Mouse (Mus musculus) hindbrain, embryonic 12.5 days (tissue): Measurements from ENCODE around the gene E130308A19Rik. TPM values are rescaled to one million over a fixed set of nuclear protein-coding genes. Genes with fewer than 3 reads are reported as not detected.

Experiments
- ATAC-seq: fragments of 200-750 bp; cut with Nextera tagmentation; 2 replicates; pipeline ENCODE4 v1.8.0; 2017; ENCODE audit warnings: moderate TSS enrichment; ENCODE audit not compliant: low FRiP score
- H3K27ac ChIP-seq: fragments of 300-500 bp; sonication (generic); 2 replicates; pipeline ENCODE4 v1.5.1; 2016; ENCODE audit warnings: mild to moderate bottlenecking
- H3K27me3 ChIP-seq: fragments of 300-500 bp; sonication (generic); 2 replicates; pipeline ENCODE4 v1.6.1; 2016; ENCODE audit warnings: mild to moderate bottlenecking
- H3K36me3 ChIP-seq: fragments of 300-500 bp; sonication (generic); 2 replicates; pipeline ENCODE4 v1.6.1; 2016; ENCODE audit warnings: mild to moderate bottlenecking
- H3K4me1 ChIP-seq: fragments of 300-500 bp; sonication (generic); 2 replicates; pipeline ENCODE4 v1.6.1; 2016
- H3K4me2 ChIP-seq: fragments of 300-500 bp; sonication (generic); replicated peaks from 2 replicates; pipeline ENCODE4 v1.6.1; 2016; ENCODE audit warnings: mild to moderate bottlenecking
- H3K4me3 ChIP-seq: fragments of 300-500 bp; sonication (generic); 2 replicates; pipeline ENCODE4 v1.5.1; 2016; ENCODE audit warnings: mild to moderate bottlenecking
- H3K9ac ChIP-seq: fragments of 300-500 bp; sonication (generic); 2 replicates; pipeline ENCODE4 v1.6.1; 2016; ENCODE audit warnings: mild to moderate bottlenecking, moderate library complexity
- H3K9me3 ChIP-seq: fragments of 300-500 bp; sonication (generic); replicated peaks from 2 replicates; pipeline ENCODE4 v1.6.1; 2016; ENCODE audit warnings: mild to moderate bottlenecking
- WGBS: fragments of 180-500 bp; shearing (Covaris S2); methylation state at CpG from one replicate; pipeline ENCODE4 v1.1.7; 2016; 5-methylcytosine and 5-hydroxymethylcytosine counted together
- polyA plus RNA-seq: library from polyadenylated mRNA; unstranded; fragments of >200 nt; fragmentation: Nextera tagmentation; extraction: Ambion mirVana; gene quantifications from 2 replicates; pipeline ENCODE4 v1.2.1, GENCODE M21; 2016

E130308A19Rik gene
- polyA plus RNA-seq, 1 experiment from 2014 or later = 73.1 TPM

DNA sequence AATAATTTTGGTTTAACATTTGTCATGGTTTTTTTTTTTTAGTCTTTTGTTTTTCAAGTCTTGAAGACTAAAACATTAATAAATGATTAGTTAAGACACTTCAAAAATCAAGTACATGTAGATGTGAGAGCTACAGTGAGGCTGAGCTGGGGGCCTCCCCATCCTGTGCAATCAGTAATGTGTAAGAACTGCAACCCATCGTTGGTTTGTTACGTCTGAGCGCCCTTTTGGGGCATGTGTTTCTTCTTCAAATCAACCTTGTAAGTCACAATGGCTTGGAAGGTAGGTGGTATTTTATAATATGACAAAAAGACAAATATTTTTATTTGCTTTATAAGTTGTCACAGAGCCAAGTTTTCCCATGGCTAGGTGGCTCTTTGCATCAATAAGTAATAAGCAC, 95.8 kb downstream of the E130308A19Rik start:
- no peak for ATAC-seq
- Histone ChIP-seq H3K9me3 (no peaks in the 10 kb centered on the region), H3K4me2 (no peak overlapping the region), H3K27me3 (no peaks in the 10 kb centered on the region), H3K4me1 (peaks cover 3% of the 10 kb centered on the region; the same call in 1 of the 2 replicates), H3K27ac (no peak overlapping the region), H3K4me3 (no peak overlapping the region), H3K9ac (no peak overlapping the region), H3K36me3 (peaks cover 8% of the 10 kb centered on the region; the same call in 1 of the 2 replicates)
- WGBS = 81% methylated on average over 3 of the region's 3 CpGs

DNA sequence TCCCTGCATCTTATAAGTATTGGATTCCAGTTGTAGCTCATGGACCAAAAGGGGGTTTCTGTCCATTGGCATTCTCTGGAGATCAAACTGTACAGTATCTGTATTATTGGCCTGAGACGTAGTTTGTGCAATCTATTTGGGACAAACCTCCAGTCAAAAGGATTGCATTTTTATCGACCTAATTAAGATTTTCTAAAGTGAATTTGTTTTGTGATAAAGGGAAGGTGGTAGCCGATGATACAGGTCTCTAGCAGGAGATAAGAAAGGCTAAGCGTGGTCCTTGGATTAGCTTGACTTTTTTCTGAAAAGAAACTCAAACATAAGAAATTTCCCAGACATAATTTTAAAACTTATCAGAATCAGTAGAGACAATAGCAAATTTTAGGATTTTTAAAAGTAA, 99.6 kb downstream of the E130308A19Rik start:
- peaks cover 6% of the 10 kb centered on the region; the same call in 1 of the 2 replicates for H3K4me1 ChIP-seq
- no peak for ATAC-seq
- no peaks in the 10 kb centered on the region for H3K9me3 ChIP-seq
- no peaks in the 10 kb centered on the region for H3K27me3 ChIP-seq
- 0 out of 2 replicates have a peak, but pooled peaks cover under 1% of the 10 kb centered on the region for H3K36me3 ChIP-seq
- H3K9ac ChIP-seq = no peak overlapping the region
- H3K4me2 ChIP-seq = no peak overlapping the region
- WGBS = 85% methylated on average over 4 of the region's 4 CpGs
- no peak overlapping the region for H3K27ac ChIP-seq
- no peak overlapping the region for H3K4me3 ChIP-seq

DNA sequence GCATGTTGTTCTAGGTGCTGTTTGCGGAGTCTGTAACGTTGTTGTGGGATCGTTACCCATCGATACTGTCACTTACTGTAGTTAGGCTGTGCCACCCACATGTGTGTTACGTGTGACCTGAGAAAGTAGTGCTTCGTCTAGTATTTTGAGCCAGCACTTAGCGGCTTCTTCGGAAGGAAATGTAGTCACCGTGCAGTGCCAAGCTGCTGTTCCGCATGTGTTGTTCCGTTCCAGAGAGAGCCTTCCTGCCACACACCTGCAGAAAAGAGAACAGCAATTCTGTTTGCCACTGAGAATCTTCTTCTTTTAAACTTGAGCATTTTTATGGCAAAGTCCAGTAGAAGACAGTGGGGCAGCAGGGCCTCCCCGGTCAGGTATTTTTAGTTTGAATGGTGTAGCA, 100.5 kb downstream of the E130308A19Rik start:
- Histone ChIP-seq H3K36me3 (no peaks in the 10 kb centered on the region), H3K9ac (no peak overlapping the region), H3K27me3 (no peaks in the 10 kb centered on the region), H3K4me3 (no peak overlapping the region), H3K4me2 (no peak overlapping the region), H3K4me1 (peaks cover 6% of the 10 kb centered on the region; the same call in 1 of the 2 replicates), H3K27ac (no peak overlapping the region), H3K9me3 (no peaks in the 10 kb centered on the region)
- no peak for ATAC-seq
- 94% methylated on average over 12 of the region's 12 CpGs for WGBS

DNA sequence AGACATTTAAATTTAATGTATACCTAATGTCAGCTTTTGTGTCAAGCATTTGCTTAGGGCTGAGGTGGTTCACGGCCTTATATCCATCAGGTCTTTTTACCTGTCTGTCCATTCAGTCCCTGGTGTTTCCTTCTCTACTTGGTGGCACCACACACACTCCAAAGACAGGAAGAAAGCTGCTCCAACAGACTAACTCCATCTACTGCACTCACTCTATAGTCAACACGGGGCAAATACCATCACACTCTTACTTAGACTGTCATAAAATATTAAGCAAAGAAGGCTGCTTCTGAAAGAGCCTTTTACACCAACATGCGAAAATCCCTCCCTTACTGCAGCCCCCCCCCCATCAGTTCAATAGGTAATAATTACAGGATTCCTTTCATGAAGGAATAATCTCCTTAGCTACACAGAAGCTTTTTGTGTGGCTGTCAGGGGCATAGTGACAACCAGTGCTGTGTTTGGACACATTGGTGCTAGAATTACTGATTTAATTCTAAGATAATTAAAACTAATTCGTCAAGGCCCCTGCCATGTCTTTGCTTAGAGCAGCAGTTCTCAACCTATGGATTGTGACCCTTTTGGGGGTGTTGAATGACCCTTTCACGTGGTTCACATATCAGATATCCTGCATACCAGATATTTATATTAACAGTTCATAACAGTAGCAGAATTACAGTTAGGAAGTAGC, 101.3 kb downstream of the E130308A19Rik start:
- WGBS = 66% methylated on average over 5 of the region's 5 CpGs
- peaks cover 6% of the 10 kb centered on the region; the same call in 1 of the 2 replicates for H3K4me1 ChIP-seq
- H3K36me3 ChIP-seq = no peaks in the 10 kb centered on the region
- no peak overlapping the region for H3K4me3 ChIP-seq
- no peak overlapping the region for H3K9ac ChIP-seq
- 0 out of 2 replicates have a peak overlapping the region, but pooled peaks have one; percentile 12 for H3K27ac ChIP-seq
- H3K9me3 ChIP-seq = no peaks in the 10 kb centered on the region
- H3K4me2 ChIP-seq = no peak overlapping the region
- no peaks in the 10 kb centered on the region for H3K27me3 ChIP-seq
- ATAC-seq = peak; percentile 26; the same call in 1 of the 2 replicates

DNA sequence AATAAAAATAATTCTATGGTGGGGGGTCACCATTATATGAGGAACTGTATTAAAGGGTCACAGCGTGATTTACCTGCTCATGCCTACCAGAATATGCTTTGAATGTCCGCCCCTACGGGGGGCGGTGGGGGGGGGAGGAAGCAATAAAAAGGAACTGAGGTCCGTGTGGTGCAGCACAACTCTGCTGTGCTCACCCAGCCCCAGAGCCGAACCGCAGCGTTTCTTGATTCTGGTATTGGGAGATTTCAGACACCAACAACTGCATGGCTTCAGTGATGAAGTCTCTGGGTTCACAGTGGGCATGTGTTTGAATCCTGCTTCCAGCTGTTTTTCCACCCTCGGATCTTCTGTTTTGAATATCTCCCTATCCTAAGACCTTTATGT, 101.9 kb downstream of the E130308A19Rik start:
- WGBS = 80% methylated on average over 9 of the region's 9 CpGs
- no peak overlapping the region for H3K27ac ChIP-seq
- no peak; the same call in 1 of the 2 replicates for ATAC-seq

DNA sequence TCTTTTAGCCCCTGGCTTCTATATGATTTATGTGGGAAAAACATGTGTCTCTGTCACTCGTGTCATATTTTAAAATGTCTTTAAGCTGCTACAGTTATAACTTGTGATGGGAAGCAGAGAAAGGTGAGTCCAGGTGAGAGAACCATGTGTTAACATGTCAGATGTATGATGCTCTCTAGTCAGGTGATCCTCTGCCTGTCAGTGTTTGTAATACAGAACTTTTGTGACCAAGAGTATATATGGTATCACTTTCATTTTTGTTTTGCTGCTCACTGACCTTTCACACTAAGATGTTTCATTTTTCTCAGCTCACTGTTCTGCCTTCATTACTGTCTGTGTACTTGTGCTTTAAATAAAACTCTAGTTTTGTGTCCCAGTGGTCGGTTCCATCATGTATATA, 102.8 kb downstream of the E130308A19Rik start:
- Histone ChIP-seq H3K4me1 (peaks cover 6% of the 10 kb centered on the region; the same call in 1 of the 2 replicates), H3K36me3 (no peaks in the 10 kb centered on the region), H3K9me3 (no peaks in the 10 kb centered on the region), H3K9ac (no peak overlapping the region), H3K27ac (no peak overlapping the region), H3K27me3 (no peaks in the 10 kb centered on the region), H3K4me2 (no peak overlapping the region), H3K4me3 (no peak overlapping the region)
- ATAC-seq = no peak
- 92% methylated on average over 2 of the region's 2 CpGs for WGBS

More for the DNA sequence above, 101.9 kb downstream of the E130308A19Rik start:
- H3K27me3 ChIP-seq = no peaks in the 10 kb centered on the region
- H3K9ac ChIP-seq = no peak overlapping the region
- H3K4me1 ChIP-seq = peaks cover 6% of the 10 kb centered on the region; the same call in 1 of the 2 replicates
- H3K9me3 ChIP-seq = no peaks in the 10 kb centered on the region
- H3K36me3 ChIP-seq = no peaks in the 10 kb centered on the region
- H3K4me3 ChIP-seq = no peak overlapping the region
- no peak overlapping the region for H3K4me2 ChIP-seq

DNA sequence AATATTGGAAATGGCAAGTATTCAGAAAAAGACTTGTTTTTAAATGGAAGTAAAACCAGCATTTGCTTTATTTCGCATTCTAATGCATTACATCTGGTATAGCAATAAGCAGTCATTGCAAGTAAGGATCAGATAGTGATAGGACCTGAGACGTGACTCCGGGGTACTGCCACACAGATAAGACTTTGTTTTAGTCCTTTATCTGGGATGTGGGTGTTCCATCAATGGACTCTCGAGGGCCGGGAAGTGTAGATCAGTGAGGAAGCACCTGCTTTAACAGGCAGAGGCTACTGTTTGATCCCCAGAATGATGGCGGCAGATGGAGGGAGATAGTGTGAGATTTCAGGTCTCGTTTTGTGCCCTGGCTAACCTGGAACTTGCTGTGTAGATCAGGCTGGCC, 105.5 kb downstream of the E130308A19Rik start:
- WGBS = 89% methylated on average over 7 of the region's 7 CpGs

DNA sequence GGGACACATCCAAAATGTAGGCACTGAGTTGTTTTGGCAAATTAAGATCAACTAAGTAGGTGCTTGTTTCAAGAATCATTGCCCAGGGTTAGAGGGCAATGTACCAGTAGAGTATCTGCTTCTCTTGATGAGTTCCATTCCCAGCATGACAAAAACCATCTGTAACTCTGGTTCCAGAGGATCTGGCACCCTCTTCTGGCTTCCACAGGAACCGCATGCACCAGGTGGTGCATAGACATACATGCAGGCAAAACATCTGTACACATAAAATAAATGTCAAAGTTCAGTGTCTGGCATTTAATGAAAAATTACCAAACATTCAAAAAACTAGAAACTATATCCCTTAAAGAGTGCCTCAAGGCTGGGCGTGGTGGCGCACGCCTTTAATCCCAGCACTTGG, 113.3 kb downstream of the E130308A19Rik start:
- Histone ChIP-seq H3K4me2 (no peak overlapping the region), H3K4me1 (no peaks in the 10 kb centered on the region), H3K36me3 (peaks cover 12% of the 10 kb centered on the region), H3K27ac (no peak overlapping the region), H3K4me3 (no peak overlapping the region), H3K9me3 (0 out of 2 replicates have a peak, but pooled peaks cover 4% of the 10 kb centered on the region), H3K9ac (no peak overlapping the region), H3K27me3 (no peaks in the 10 kb centered on the region)
- no peak for ATAC-seq
- 92% methylated on average over 4 of the region's 4 CpGs for WGBS

More for the DNA sequence above, 105.5 kb downstream of the E130308A19Rik start:
- Histone ChIP-seq H3K27me3 (no peaks in the 10 kb centered on the region), H3K4me3 (no peak overlapping the region), H3K9me3 (no peaks in the 10 kb centered on the region), H3K36me3 (0 out of 2 replicates have a peak, but pooled peaks cover 5% of the 10 kb centered on the region), H3K27ac (no peak overlapping the region), H3K4me1 (peaks cover 6% of the 10 kb centered on the region; the same call in 1 of the 2 replicates), H3K9ac (no peak overlapping the region), H3K4me2 (no peak overlapping the region)
- ATAC-seq = no peak

DNA sequence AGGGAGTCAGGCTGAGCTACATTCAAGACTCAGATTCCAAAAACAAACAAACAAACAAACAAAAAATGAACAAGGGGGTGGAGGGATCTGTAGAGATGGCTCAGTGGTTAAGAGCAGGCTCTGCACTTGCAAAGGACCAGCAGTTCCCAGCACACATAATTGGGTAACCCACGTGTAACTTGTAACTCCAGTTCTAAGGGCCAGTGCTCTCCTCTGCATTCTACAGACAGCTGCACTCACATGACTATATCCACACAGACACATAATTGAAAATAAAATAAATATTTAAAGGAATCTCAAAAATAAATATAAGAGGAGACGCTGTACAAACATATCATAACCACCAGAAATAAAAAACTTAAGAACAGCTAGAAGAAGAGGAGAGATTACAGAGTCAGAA, 113.9 kb downstream of the E130308A19Rik start:
- no peak overlapping the region for H3K9ac ChIP-seq
- H3K27me3 ChIP-seq = no peaks in the 10 kb centered on the region
- H3K27ac ChIP-seq = no peak overlapping the region
- peaks cover 12% of the 10 kb centered on the region for H3K36me3 ChIP-seq
- no peak overlapping the region for H3K4me3 ChIP-seq
- H3K4me1 ChIP-seq = no peaks in the 10 kb centered on the region
- no peak for ATAC-seq
- 78% methylated on average over 2 of the region's 2 CpGs for WGBS
- H3K9me3 ChIP-seq = 0 out of 2 replicates have a peak, but pooled peaks cover 4% of the 10 kb centered on the region
- H3K4me2 ChIP-seq = no peak overlapping the region

DNA sequence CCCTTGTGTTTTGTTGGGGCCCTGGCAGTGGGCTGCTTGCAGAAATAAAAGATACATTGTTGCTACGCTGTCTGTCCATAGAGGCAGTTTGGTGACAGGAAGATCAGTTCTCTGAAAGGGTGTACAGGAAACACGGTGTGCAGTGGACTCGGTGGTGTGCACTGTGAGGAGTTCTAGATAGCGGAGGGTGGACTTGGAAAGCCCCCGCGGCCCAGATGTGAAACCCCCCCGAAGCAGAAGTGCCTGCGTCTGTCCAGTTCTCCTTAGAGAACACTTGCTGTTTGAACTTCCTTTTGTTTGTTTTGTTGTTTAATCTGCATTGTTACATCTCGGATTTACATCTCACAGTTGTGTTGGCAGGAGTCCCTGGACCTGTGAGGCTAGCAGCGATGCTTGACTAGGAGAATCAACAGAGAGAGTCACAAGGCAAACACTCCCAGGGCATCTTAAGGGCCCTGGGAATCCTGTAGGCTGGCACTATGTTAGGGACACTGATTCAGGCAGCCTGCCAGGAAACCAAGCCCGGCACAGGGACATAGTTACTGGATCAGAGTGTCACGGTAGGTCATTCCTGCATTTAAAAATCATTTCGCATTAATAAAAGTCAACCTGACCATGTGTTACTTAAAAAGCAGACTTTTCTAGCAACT, 127.6 kb downstream of the E130308A19Rik start:
- WGBS = 74% methylated on average over 13 of the region's 13 CpGs
- no peaks in the 10 kb centered on the region for H3K4me1 ChIP-seq
- H3K36me3 ChIP-seq = peaks cover 11% of the 10 kb centered on the region
- no peaks in the 10 kb centered on the region for H3K27me3 ChIP-seq
- no peak overlapping the region for H3K4me3 ChIP-seq
- no peak overlapping the region for H3K9ac ChIP-seq
- no peak overlapping the region for H3K4me2 ChIP-seq
- no peaks in the 10 kb centered on the region for H3K9me3 ChIP-seq
- ATAC-seq = no peak
- H3K27ac ChIP-seq = no peak overlapping the region

DNA sequence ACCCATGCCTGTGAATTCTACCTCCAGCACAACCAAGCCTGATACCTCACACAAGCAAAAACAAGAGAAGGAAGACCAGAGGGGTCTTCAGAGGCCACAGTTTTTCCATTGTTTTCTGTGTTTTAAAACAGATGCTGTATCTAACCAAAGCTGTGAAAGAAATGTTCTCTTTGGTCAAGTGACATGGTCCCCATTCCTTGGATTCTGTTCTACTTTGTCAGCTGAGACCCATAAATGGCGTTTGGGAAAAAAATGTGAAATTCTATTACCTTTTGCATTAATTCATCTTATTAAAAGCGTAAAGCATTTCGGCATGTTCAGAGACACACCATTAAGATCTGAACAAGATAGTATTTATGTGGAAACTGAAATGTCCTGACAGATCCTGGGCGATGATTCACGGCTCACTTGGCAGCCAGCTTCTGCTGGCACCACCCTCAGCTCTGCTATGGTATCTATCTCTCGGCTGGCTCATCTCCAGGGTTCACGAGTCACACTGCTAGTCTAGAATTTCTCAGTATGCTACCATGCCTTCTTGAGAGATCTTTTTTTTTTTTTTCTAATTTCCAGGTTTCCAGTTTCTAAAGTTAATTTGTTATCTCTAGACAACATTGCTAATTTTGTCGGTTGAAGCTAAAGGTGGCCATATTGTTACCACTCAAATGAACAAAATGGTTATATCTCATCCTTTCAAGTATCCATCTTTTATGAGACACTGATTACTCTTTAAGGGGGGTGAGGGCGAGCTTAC, 130.5 kb downstream of the E130308A19Rik start:
- Histone ChIP-seq H3K9ac (no peak overlapping the region), H3K27me3 (no peaks in the 10 kb centered on the region), H3K4me3 (no peak overlapping the region), H3K4me1 (peaks cover 4% of the 10 kb centered on the region; the same call in 1 of the 2 replicates), H3K9me3 (no peaks in the 10 kb centered on the region), H3K4me2 (no peak overlapping the region), H3K27ac (no peak overlapping the region), H3K36me3 (peaks cover 11% of the 10 kb centered on the region)
- ATAC-seq = no peak
- 92% methylated on average over 9 of the region's 9 CpGs for WGBS
